Mouse (Mus musculus): ENCODE measurements around the gene Mical2. TPM values are rescaled to one million over a fixed set of nuclear protein-coding genes. Genes with fewer than 3 reads are reported as not detected.

Gene Mical2
- polyA plus RNA-seq, 1 experiment: 15.0 TPM

DNA sequence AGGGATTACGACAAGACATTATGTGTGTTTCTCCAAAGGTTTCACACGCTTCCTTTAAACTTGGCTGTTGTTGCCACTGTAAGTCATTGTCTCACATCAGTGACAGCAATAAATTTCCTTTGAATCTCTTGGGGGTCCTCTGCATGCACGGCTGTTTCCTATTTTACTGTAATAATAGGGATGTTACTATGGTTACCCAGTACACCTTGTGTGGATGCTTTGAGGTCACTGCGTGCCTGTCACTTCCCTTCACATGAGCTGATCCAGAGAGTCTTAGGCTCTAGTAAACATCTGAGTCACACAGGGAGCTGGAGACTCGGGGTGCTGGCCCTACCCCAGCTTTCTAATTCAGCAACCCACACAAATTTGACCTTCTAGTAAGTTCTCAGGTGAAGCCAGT, 88.0 kb downstream of the Mical2 start:
- DNase-seq (ENCODE audit: low read depth): no peak

DNA sequence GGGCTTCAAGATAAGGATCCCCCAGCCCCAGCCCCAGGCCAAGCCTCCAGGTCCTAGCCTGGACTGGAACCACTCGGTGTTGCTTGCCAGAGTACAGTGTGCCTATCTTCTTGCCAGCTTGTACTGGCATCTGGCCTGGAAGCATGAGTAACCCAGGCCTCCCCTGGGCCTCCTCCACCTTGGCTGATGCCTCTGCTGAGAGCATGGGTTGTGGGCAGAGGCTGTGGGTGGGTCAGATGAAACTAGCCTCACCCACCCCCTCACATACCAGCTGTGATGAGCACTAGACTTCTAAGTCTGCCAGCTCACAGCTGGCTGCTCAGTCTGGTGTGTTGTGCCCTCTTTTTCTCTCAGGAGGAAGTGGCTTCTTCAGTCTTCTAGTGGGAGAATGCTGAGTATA, 90.6 kb downstream of the Mical2 start:
- no peak for DNase-seq (ENCODE audit: low read depth)

DNA sequence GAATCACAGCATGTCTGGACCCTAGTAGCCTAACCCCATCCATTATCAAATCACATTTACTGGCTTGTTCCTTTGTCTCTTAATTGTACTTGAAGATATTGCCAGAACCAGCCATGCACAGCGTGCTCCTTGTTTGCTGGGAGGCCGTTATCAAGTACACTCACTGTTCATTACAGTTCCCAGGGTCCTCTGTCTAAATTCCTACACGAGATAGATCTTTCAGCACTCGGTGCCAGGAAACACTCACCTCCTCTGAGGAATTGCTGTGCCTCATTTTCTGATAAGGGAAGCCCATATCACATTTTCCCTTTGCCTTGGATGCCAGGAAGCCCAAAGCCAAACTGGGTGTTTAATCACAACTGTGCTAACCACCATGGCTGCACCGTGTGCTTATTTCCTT, 91.8 kb downstream of the Mical2 start:
- DNase-seq (ENCODE audit: low read depth): no peak

DNA sequence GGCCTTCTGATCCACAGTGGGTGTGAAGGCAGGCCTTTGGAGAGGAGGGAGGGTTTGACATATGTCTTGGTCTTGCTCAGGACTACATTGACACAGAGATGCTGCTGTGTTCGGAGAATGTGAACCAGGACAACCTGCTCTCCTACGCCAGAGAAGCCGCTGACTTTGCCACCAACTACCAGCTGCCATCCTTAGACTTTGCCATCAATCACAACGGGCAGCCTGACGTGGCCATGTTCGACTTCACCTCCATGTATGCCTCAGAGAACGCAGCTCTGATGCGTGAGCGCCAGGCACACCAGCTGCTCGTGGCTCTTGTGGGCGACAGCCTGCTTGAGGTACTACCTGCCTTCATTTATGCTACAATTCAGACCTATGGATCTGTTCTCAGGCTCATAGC, 92.7 kb downstream of the Mical2 start:
- no peak for DNase-seq (ENCODE audit: low read depth)

DNA sequence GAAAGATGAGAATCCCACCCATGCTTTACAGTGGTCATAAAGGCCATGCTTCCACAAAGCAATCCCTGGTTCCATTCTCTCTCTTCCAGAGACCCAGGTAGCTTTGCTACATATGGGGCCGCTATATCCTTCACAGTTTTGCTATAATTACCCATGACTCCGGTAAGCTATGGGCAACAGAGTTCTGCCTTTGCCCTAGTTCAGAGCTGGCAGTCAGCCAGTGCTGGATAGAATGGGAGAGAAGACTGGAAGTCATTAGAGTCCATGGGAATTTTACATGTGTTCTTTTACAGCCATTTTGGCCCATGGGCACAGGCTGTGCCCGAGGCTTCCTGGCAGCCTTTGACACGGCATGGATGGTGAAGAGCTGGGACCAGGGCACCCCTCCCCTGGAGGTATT, 93.8 kb downstream of the Mical2 start:
- no peak for DNase-seq (ENCODE audit: low read depth)

DNA sequence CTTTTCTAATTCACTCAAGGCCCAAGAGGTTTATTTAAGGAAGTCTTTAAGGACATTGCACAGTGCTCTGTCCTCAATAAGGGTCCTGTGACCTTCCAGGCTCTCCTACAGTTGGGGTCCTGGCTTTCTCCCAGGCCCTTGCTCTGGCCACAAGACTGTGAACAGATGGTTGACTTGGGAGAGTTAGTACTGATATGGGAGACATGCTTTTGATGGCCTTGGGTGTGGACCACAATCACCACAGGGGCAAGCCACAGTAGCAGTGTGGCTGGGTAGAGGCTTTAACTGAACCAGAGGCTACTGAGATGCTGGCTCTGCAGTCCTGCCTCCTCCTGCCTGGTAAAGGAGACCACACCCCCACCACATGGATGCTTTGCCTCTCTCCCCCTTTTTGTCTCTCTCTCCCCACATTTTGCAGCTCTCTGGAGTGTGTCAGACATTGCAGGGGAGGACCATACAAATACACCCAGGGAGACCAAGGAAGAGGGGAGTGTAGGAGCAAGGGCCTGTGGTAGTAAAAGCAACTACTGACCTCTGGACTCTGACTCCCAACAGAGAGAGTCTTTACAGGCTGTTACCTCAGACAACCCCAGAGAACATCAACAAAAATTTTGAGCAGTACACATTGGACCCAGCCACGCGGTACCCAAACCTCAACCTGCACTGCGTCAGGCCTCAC, 94.5 kb downstream of the Mical2 start:
- no peak for DNase-seq (ENCODE audit: low read depth)

DNA sequence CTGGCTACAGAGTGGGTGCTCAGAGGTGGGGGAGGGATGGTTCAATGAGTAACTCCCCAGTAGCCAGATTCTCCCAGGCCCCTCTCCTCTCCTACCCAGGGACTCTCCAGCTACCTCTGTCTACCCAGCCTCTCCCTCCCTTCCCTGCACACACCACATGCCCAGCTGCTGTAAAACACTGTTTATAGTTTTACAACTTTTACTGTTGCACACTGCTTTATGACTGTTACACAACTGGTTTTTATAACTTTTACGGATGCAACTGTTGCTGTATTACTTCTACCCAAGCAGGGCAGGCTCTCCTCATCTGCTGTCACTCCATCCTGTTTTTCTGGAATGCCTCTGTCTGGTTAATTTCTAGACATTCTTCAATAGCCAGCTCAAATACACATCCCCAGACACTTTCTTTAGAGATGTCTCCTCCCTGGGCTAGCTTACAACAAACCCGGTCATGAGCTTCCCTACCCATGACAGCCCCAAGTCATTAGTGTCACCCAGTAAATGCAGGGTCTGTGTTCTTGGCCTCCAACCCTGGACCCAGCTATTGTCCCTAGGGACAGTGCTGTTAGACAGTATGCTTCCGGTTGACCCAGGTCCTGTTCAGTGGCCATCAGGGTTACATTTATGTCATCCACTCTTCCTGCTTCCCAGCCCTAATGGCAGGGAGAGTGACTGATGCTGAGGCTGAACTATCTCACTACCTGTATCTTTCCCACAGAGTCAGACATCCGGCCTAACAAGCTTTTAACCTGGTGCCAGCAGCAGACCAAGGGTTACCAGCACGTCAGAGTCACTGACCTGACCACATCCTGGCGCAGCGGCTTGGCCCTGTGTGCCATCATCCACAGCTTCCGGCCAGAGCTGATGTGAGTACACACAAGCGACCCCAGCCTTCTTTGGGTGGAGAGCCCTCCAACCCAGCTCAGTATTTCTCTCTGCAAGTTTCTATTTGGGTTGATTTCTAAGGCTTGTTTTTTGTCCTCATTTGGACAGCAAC, 96.4 kb downstream of the Mical2 start:
- DNase-seq (ENCODE audit: low read depth): no peak

DNA sequence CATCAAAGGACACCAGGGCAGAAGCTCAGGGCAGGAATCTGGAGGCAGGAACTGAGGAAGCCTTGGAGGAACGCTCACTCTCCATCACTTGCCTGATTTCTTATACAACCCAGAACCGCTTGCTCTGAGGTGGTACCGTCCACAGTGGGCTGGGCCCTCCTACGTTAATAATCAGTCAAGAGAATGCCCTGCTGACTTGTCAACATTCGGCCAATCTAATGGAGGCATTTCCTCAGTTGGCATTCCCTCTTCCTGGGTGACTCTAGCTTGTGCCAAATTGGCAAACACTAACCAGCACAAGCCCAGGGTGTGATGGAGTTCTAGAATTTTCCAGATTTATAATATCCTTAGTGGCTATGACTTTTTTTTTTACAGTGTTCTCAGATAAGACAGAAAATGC, 98.9 kb downstream of the Mical2 start:
- DNase-seq (ENCODE audit: low read depth): no peak

DNA sequence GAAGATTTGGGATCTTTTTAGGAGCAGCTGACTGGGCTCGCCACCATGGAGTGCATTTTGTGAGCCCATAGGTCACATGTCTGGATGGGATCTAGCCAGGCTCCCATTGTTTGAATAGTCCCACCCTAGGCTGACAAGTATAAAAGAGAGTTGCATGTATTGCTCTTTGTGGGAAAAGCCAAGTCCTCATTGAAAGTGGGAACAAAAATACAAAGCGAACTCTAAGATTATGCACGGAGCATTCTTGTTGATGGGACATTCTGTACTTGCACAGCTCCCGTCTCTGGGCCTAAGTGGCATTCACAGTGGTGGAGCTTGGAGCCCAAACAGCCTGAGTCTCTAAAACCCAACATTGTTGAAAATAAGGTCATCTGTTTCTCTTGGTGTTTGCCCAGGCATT, 101.2 kb downstream of the Mical2 start:
- DNase-seq (ENCODE audit: low read depth): no peak

DNA sequence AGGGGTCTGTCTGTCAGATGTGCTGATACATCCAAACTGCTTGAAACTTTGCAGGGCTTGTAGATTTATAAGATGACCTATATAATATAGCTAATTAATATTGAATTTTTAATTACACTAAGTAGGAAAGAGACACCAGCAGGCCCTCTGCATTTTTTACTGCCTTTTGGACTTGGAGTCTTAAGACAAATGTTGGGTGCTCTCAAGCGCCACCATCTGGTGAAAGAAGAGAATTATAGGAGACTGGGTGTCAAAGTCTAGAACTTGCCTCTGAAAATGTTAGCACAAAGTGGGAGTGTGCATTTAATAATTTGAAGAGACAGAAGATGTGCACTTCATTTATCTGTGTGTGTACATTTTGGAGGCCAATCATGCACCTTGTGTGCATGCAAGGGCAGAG, 103.3 kb downstream of the Mical2 start:
- no peak for DNase-seq (ENCODE audit: low read depth)

DNA sequence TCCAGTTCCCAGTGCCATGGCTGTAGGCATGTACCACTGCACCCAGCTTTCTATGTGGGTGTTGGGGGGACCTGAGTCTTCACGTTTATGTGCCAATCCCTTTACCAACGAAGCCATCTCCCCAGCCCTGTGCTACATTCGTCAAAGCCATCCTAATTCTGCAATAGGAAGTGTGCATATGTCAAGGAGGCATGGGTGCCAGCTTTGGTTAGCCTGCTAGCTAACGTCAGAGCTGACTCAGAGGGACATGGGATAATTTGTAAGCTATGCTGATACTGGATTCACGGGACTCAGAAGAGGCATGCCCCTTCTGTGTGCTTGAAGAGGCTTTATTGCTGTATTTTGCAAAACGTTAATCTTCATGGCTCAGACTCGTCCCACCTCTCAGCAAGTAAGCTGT, 103.8 kb downstream of the Mical2 start:
- DNase-seq (ENCODE audit: low read depth): no peak

DNA sequence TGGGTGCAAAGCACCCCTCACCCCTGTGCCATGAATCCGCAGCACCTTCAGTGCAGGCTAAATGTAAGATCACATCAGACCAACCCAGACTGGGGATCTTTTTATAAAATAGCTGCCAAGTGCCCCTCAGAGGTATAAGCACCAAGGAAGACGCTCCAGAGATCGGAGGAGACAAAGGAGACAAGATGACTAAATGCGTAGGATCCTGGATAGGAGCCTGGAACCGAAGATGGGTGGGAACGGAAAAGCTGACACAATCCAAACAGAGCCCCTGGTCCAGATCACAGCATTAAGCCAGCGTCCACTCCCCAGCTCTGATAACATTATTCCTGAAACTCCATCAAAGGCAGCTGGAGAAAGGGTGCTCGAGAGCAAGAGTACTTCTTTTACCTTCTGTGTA, 105.3 kb downstream of the Mical2 start:
- DNase-seq (ENCODE audit: low read depth): no peak

DNA sequence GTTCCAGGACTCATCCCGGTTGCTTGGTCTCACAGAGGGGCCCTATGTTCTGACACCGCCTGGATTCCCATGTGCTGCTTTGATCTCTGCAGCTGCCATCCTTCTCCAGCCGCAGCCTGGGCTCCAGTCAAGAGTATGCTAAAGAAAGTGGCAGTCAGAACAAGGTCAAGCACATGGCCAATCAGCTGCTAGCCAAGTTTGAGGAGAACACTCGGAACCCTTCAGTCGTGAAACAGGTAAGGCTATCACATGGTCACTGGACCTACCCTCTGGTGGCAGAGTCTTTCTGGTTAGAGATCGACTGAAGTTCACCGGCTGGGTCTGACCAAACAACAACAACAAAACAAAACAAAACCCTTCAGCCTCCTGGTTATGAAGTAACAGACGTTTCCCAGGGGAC, 106.1 kb downstream of the Mical2 start:
- no peak for DNase-seq (ENCODE audit: low read depth)

DNA sequence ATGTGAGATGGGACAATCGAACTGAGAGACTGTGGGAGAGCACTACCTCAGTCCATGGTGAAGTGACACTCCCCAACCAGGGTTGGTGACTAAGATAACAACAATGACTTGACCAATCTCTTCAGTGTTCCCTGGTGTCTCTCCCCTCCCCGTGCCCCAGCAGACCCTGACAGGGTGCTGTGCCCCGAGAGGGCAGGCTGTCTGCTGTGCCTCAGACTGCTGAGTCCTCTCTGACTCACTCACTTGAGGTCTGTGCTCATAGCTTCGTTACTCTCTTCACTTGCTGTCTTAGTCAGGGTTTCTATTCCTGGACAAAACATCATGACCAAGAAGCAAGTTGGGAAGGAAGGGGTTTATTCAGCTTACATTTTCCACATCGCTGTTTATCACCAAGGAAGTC, 106.8 kb downstream of the Mical2 start:
- no peak for DNase-seq (ENCODE audit: low read depth)

DNA sequence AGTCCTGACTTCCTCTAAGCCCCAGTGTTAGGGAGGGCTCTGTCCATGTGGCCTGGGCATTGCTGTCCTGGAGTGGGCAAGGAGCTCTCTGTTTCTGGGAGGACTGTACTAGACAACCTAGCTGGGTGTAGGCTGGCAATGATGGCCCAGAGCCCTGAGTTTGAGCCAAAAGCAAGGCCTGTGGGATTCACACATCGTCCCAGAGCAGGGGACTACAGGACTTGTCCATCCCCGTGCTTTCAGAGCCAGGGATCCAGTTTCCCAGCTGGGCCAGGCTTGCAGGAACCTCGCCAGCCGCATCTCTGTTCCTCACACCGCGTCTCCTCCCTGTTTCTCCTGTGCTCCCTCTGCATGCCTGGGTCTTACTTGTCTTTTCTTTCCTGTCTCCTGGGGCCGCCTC, 107.7 kb downstream of the Mical2 start:
- DNase-seq (ENCODE audit: low read depth): no peak

DNA sequence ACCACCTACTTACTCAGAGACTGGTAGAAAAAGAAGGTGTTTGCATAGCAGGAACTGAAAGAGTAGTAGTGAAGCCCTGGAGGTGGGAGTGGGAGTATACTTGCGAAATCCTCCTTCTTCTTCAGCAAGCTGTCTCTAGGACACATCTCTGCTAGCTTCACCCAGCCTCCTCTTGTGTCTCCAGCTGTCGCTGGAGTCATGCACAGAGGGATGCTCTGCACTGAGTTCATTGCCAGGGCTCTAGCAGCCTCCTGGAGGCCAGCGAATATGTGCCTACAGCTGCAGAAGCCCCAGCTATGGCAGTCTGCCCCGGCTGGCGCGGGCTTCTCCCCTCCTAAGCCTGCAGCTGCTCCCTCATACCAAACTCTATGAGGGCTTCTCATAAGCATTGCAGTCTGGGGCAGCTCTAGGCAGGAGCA, 110.6 kb downstream of the Mical2 start:
- DNase-seq (ENCODE audit: low read depth): no peak

DNA sequence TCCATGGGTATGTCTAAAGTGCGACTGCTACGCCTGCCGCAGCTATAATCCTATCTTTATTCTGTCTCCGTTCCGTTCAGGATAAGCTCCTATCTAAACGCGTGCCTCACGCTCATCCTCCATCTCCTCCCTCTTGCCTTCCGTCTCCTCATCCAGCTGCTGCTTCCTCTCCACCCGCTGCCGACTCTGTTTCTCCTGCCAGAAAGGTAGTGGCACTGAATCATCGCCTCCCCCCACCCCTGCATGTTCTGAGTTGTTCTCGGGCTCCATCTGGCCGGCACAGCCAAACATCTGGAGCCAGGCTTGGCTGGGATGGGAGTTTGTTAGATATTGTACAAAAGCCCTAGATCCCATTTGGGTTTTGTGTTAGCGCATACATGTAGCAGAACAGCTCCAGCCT, 111.1 kb downstream of the Mical2 start:
- no peak for DNase-seq (ENCODE audit: low read depth)

DNA sequence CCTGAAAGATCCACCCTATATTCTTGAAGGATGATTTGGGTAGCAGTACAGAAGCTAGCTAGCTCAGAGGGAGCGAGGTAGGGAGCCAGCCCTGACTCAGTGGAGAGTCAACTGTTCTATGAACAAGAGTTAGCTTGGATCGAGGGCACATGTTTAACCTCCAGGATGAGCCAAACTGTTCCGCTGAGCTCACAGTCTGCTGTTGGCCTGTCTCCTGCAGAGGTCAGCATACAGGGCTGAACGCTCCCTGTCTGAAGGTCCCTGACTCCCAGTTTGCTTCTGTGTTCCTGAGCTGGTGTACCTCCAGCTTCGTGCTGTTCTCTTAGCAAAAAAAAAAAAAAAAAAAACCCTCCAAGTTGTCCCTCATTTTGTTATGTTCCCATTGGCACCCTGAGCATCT, 112.1 kb downstream of the Mical2 start:
- no peak for DNase-seq (ENCODE audit: low read depth)

DNA sequence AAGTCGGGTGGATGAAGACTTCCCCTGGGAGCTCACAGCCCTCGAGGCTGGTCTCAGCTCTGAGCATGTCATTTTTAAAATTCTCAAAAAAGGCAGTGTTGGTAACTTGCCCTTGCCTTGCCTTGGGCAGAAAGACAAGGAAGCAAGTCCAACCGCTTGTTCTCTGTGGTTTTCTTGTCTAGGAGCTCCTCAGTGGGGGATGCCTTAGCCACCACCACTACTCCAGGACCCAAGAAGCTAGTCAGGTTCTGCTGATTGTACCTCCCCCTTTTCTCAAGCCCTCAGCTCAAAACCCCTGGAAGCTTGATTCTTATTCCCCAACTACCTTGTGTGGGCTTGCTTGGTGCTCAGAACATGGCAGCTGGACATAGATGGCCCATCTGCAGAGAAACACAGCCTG, 115.4 kb downstream of the Mical2 start:
- DNase-seq (ENCODE audit: low read depth): no peak

DNA sequence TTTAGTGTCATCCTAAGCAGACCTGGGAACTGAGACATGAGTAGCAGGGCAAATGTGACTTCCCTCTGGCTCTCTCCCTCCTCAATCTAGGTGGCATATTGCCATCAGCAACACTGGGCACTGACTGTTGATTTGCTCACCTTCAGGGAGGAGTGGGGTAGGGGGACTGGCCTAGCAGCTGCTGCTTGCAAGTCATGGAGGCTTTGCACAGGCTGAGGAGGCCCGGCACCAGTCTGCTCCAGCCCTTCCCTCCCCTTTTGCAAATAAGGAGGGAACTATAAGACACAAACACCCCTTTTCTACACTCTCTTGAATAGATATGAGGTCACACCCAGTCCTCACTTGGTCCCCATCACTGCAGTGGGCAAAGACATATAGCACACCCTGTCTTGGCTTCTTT, 120.0 kb downstream of the Mical2 start:
- DNase-seq (ENCODE audit: low read depth): no peak

DNA sequence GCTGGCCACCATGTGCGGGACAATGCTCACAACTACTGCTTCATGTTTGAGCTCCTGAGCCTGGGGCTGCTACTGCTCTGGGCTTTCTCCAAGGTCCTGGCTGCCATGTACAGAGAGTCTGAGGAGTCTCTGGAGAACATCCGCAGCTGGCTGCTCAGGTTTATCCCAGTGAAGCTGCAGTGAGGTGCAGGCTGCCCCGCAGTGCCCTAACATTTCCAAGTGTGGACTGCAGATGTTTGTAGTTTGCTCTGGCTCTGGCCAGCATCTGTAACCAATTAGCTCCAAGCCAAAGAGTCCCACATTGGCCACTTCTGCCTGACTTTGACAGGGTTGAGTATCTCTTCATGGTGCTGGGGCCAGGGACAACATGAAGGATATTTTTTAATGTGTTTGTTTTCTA, 125.9 kb downstream of the Mical2 start:
- no peak for DNase-seq (ENCODE audit: low read depth)

DNA sequence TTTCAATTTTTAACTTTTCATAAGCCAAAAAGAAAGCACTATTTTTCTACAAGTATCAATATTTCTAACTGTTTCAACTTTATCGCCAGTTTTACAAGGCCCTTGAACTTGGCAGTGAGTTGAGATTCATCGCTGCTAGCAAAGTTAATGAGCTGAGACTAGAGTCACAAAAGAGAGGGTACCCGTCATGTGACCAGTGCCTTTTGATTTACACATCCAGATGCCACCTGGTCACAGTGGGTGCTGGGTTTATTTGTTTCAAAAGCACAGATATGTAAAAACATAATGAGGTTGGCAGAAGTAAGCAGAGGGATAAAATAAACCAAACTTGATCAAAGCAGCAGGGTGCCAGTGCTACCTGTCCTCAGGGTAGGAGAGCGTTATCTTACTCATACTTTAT, 126.3 kb downstream of the Mical2 start:
- DNase-seq (ENCODE audit: low read depth): no peak

DNA sequence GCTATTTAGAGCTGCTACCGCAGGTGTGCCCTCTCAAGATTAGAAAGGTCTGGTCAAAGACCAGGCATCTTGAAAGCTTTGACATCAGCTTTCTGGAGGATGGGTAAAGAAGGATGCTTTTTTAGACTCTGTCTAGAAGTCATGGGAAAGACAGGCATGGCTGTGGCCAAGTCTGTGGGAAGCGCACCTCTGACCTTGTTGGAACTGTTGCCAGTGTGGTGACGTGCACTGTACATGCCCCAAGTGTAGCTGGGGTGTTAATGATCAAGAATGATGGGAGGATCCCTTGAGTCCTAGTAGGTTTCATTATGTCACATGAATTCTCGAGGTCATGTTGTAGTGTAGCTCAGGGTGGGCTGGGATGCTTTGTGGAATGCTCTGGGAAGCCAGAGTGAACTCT, 127.4 kb downstream of the Mical2 start:
- no peak for DNase-seq (ENCODE audit: low read depth)
